Mouse (Mus musculus) liver, embryonic 14.5 days (tissue): Measurements from ENCODE around the gene Fkrp. TPM values are rescaled to one million over a fixed set of nuclear protein-coding genes. Genes with fewer than 3 reads are reported as not detected.

Source experiments
- ATAC-seq: fragments of 200-750 bp; cut with Nextera tagmentation; 2 replicates; pipeline ENCODE4 v1.8.0; 2017; ENCODE audit warnings: moderate number of reproducible peaks, mild to moderate bottlenecking, moderate library complexity; ENCODE audit not compliant: insufficient read depth
- DNase-seq, 3 experiments: peaks; one replicate each; pipeline ENCODE4 v3.0.0-alpha.2; 2012 to 2013; ENCODE audit warnings: low read depth in 3 of 3, low spot score in 3 of 3
- H3K27ac ChIP-seq: fragments of 300-500 bp; sonication (generic); 2 replicates; pipeline ENCODE4 v1.5.1; 2014; ENCODE audit warnings: moderate library complexity, mild to moderate bottlenecking, control low read depth, inconsistent platforms
- H3K27me3 ChIP-seq: fragments of 300-500 bp; sonication (generic); 2 replicates; pipeline ENCODE4 v1.6.1; 2014; ENCODE audit warnings: mild to moderate bottlenecking, low read length, moderate library complexity; ENCODE audit not compliant: control insufficient read depth, insufficient read depth
- H3K36me3 ChIP-seq: fragments of 300-500 bp; sonication (generic); replicated peaks from 2 replicates; pipeline ENCODE4 v1.6.1; 2014; ENCODE audit warnings: low read depth; ENCODE audit not compliant: control insufficient read depth, insufficient read depth
- H3K4me1 ChIP-seq, 2 experiments: fragments of 200-500 bp in 1 of 2; fragments of 300-500 bp in 1 of 2; sonication (generic) in 1 of 2; replicated peaks; 2 replicates each; pipeline ENCODE4 v1.6.1; 2012 to 2014; ENCODE audit warnings: antibody characterized with exemption in 1 of 2, inconsistent platforms in 1 of 2, low read length in 1 of 2; ENCODE audit not compliant: control insufficient read depth in 2 of 2, insufficient read depth in 2 of 2
- H3K4me2 ChIP-seq: fragments of 300-500 bp; sonication (generic); 2 replicates; pipeline ENCODE4 v1.6.1; 2014; ENCODE audit warnings: low read depth, mild to moderate bottlenecking, control low read depth, moderate library complexity
- H3K4me3 ChIP-seq, 2 experiments: fragments of 200-500 bp in 1 of 2; fragments of 300-500 bp in 1 of 2; sonication (generic) in 1 of 2; 2 replicates each; pipeline ENCODE4 v1.5.1; 2012 to 2014; ENCODE audit warnings: low read depth in 2 of 2, low read length in 2 of 2, mild to moderate bottlenecking in 2 of 2, control low read depth in 1 of 2, inconsistent platforms in 1 of 2, moderate library complexity in 1 of 2; ENCODE audit not compliant: insufficient read depth in 1 of 2
- H3K9ac ChIP-seq: fragments of 300-500 bp; sonication (generic); replicated peaks from 2 replicates; pipeline ENCODE4 v1.6.1; 2014; ENCODE audit warnings: mild to moderate bottlenecking, control low read depth, moderate library complexity
- H3K9me3 ChIP-seq: fragments of 300-500 bp; sonication (generic); 2 replicates; pipeline ENCODE4 v1.6.1; 2016; ENCODE audit warnings: low read length, mixed read lengths; ENCODE audit not compliant: control insufficient read depth
- CTCF ChIP-seq: IDR thresholded peaks from 2 replicates; pipeline ENCODE4 v1.5.1; 2016; ENCODE audit warnings: antibody characterized with exemption, low read depth, control low read depth
- EP300 ChIP-seq: IDR thresholded peaks from 2 replicates; pipeline ENCODE4 v1.6.1; 2016; ENCODE audit warnings: antibody characterized with exemption, low read depth
- WGBS: fragments of 180-500 bp; shearing (Covaris S2); extraction: QIAGEN DNeasy Blood & Tissue Kit; methylation state at CpG from one replicate; pipeline ENCODE4 v1.1.7; 2014; ENCODE audit not compliant: insufficient replicate concordance; 5-methylcytosine and 5-hydroxymethylcytosine counted together
- polyA plus RNA-seq, 2 experiments: library from polyadenylated mRNA; depleted of rRNA in 1 of 2; stranded (reverse) in 1 of 2; unstranded in 1 of 2; fragments of >200 nt; fragmentation: Nextera tagmentation in 1 of 2; extraction: Ambion mirVana in 1 of 2; gene quantifications; 2 replicates each; pipeline versions ENCODE4 v1.2.1 to v1.2.3; 2012 to 2014

Gene Fkrp
- polyA plus RNA-seq, 2 experiments, result 5.6 to 7.2 TPM

DNA sequence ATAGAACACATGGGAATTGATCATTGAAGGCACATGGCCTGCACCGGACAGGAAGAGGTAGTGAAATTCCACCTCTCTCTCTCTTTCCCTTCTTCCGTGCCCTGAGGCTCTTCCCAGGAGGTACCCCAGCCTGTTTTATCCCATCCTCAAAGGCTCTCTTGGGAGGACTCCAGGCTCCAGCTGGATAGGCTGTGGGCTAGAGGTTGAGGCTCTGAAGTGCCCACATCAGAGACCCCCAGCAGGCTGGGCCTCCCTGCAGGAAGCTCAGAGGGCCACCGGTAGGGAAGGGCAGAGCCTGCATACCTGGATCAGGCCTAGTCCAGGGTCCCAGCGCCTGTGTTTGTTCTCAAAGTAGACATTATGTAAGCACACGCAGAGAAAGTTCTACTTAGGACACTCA is 54.9 kb downstream of the Fkrp start:
- ATAC-seq (no peak), DNase-seq (no peak)
- no peaks in the 10 kb centered on the region for H3K27me3 ChIP-seq
- TF ChIP-seq EP300 (no peak), CTCF (no peak)
- H3K4me2 ChIP-seq, result no peak overlapping the region
- H3K27ac ChIP-seq, result no peak overlapping the region
- H3K36me3 ChIP-seq, result no peaks in the 10 kb centered on the region
- H3K9ac ChIP-seq, result no peak overlapping the region
- H3K4me1 ChIP-seq, result peaks cover 0 to 2% of the 10 kb centered on the region in 2 experiments; a peak in 1 of 4 replicates
- H3K9me3 ChIP-seq, result no peaks in the 10 kb centered on the region
- H3K4me3 ChIP-seq, result no peak overlapping the region
- WGBS, result 48% methylated on average over 5 of the region's 5 CpGs

DNA sequence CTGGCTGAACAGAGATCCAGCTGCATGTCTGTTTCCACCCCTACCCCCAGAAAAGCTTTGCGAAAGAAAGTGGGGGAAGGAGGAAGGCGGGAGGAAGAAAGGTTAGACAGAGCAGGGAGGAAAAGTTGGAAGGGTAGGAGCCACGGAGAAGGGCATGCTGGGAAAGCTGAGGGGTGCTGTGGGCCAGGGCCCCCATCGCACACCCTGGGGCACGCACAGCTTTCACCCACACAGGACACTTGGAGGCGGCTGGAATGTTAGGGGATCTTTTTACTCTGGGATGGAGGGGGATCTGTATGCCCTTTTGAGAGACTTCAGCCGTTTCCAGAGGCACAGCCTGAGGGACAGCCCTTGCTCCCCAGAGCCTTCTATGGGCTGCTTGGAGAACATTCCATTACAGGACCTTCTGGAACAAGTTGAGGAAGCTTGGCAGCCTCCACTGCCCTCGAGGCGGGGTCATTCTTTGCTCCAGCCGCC is 55.5 kb downstream of the Fkrp start:
- H3K36me3 ChIP-seq, result no peaks in the 10 kb centered on the region
- no peak overlapping the region for H3K4me3 ChIP-seq
- H3K4me1 ChIP-seq, result peaks cover 0 to 2% of the 10 kb centered on the region in 2 experiments; a peak in 1 of 4 replicates
- H3K4me2 ChIP-seq, result no peak overlapping the region
- ATAC-seq (no peak), DNase-seq (no peak)
- H3K27me3 ChIP-seq, result no peaks in the 10 kb centered on the region
- no peak overlapping the region for H3K9ac ChIP-seq
- 43% methylated on average over 10 of the region's 10 CpGs for WGBS
- no peak overlapping the region for H3K27ac ChIP-seq
- TF ChIP-seq EP300 (no peak), CTCF (no peak)
- no peaks in the 10 kb centered on the region for H3K9me3 ChIP-seq

DNA sequence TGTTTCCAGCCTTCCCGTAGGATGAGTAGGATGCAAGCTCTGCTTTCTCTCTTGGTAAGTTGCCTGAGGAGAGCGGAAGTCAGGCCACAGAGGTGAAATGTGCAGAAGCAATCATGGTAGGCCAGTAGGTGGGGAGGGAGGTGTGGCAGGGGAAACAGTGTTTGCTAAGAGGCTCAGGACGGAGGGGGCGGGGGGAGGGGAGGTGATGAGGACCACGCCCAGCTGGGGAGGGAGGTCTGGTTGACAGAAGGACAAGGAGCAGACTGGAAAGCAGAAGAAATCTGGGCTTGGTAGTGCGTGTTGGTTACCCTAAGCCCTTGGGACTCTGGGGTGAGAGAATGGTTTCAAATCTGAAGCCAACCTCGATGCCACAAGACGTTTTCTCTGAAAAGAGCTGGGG is 56.2 kb downstream of the Fkrp start:
- H3K9ac ChIP-seq, result no peak overlapping the region
- DNase-seq, result no peak
- no peaks in the 10 kb centered on the region for H3K27me3 ChIP-seq
- H3K4me2 ChIP-seq, result no peak overlapping the region
- no peak overlapping the region for H3K27ac ChIP-seq
- WGBS, result 10% methylated on average over 8 of the region's 8 CpGs
- TF ChIP-seq CTCF (no peak), EP300 (no peak)
- peaks cover 0 to 9% of the 10 kb centered on the region in 2 experiments; a peak in 2 of 4 replicates for H3K4me1 ChIP-seq
- H3K4me3 ChIP-seq, result no peak overlapping the region
- ATAC-seq, result no peak
- no peaks in the 10 kb centered on the region for H3K9me3 ChIP-seq
- no peaks in the 10 kb centered on the region for H3K36me3 ChIP-seq

Other genes with a start within 250 kb of the Fkrp start
- gene Arhgap35, start 201.7 kb downstream of the Fkrp start, polyA plus RNA-seq (2012; rRNA removed), result 2.1 and 2.3 TPM in 2 replicates
- gene Arhgap35, start 201.7 kb downstream of the Fkrp start, polyA plus RNA-seq (2014; fragmentation: Nextera tagmentation; extraction: Ambion mirVana), result 2.0 and 2.2 TPM in 2 replicates
- gene Ceacam15, start 141.0 kb downstream of the Fkrp start, polyA plus RNA-seq (2012; rRNA removed), result not detected in 2 replicates
- not detected in 2 replicates for gene Ceacam15, start 141.0 kb downstream of the Fkrp start, polyA plus RNA-seq (2014; fragmentation: Nextera tagmentation; extraction: Ambion mirVana)
- not detected in 2 replicates for gene Ceacam9, start 94.8 kb downstream of the Fkrp start, polyA plus RNA-seq (2012; rRNA removed)
- not detected in 2 replicates for gene Ceacam9, start 94.8 kb downstream of the Fkrp start, polyA plus RNA-seq (2014; fragmentation: Nextera tagmentation; extraction: Ambion mirVana)
- 165 and 175 TPM in 2 replicates for gene Ap2s1, start 78.3 kb downstream of the Fkrp start, polyA plus RNA-seq (2012; rRNA removed)
- gene Ap2s1, start 78.3 kb downstream of the Fkrp start, polyA plus RNA-seq (2014; fragmentation: Nextera tagmentation; extraction: Ambion mirVana), result 176 and 198 TPM in 2 replicates
- gene Slc1a5, start 35.4 kb downstream of the Fkrp start, polyA plus RNA-seq (2012; rRNA removed), result 157 and 160 TPM in 2 replicates
- gene Slc1a5, start 35.4 kb downstream of the Fkrp start, polyA plus RNA-seq (2014; fragmentation: Nextera tagmentation; extraction: Ambion mirVana), result 61.7 and 67.3 TPM in 2 replicates
- 41.3 and 43.0 TPM in 2 replicates for gene Strn4, start 843 bp downstream of the Fkrp start, polyA plus RNA-seq (2012; rRNA removed)
- gene Strn4, start 843 bp downstream of the Fkrp start, polyA plus RNA-seq (2014; fragmentation: Nextera tagmentation; extraction: Ambion mirVana), result 27.2 and 32.2 TPM in 2 replicates
- 2.5 and 3.2 TPM in 2 replicates for gene Prkd2, start 26.2 kb upstream of the Fkrp start, polyA plus RNA-seq (2012; rRNA removed)
- 1.8 and 2.2 TPM in 2 replicates for gene Prkd2, start 26.2 kb upstream of the Fkrp start, polyA plus RNA-seq (2014; fragmentation: Nextera tagmentation; extraction: Ambion mirVana)
- 0.68 and 0.92 TPM in 2 replicates for gene Dact3, start 58.6 kb upstream of the Fkrp start, polyA plus RNA-seq (2012; rRNA removed)
- gene Dact3, start 58.6 kb upstream of the Fkrp start, polyA plus RNA-seq (2014; fragmentation: Nextera tagmentation; extraction: Ambion mirVana), result 0.09 and 0.14 TPM in 2 replicates
- 0.44 and 0.47 TPM in 2 replicates for gene Gng8, start 75.1 kb upstream of the Fkrp start, polyA plus RNA-seq (2012; rRNA removed)
- gene Gng8, start 75.1 kb upstream of the Fkrp start, polyA plus RNA-seq (2014; fragmentation: Nextera tagmentation; extraction: Ambion mirVana), result not detected in 2 replicates
- gene Ptgir, start 89.8 kb upstream of the Fkrp start, polyA plus RNA-seq (2012; rRNA removed), result 0.84 and 0.87 TPM in 2 replicates
- gene Ptgir, start 89.8 kb upstream of the Fkrp start, polyA plus RNA-seq (2014; fragmentation: Nextera tagmentation; extraction: Ambion mirVana), result 0.88 and 1.2 TPM in 2 replicates
- gene Calm3, start 107.4 kb upstream of the Fkrp start, polyA plus RNA-seq (2012; rRNA removed), result 72.2 and 90.3 TPM in 2 replicates
- 115 and 122 TPM in 2 replicates for gene Calm3, start 107.4 kb upstream of the Fkrp start, polyA plus RNA-seq (2014; fragmentation: Nextera tagmentation; extraction: Ambion mirVana)
- gene Pnmal2, start 128.0 kb upstream of the Fkrp start, polyA plus RNA-seq (2012; rRNA removed), result 0.04 and 0.08 TPM in 2 replicates
- gene Pnmal2, start 128.0 kb upstream of the Fkrp start, polyA plus RNA-seq (2014; fragmentation: Nextera tagmentation; extraction: Ambion mirVana), result 0.08 and 0.14 TPM in 2 replicates
- 0.01 and 0.03 TPM in 2 replicates for gene Pnmal1, start 142.9 kb upstream of the Fkrp start, polyA plus RNA-seq (2012; rRNA removed)
- 0.03 TPM in 1 of 2 replicates, not detected in the other for gene Pnmal1, start 142.9 kb upstream of the Fkrp start, polyA plus RNA-seq (2014; fragmentation: Nextera tagmentation; extraction: Ambion mirVana)
- 0.01 and 0.02 TPM in 2 replicates for gene Gm42372, start 166.4 kb upstream of the Fkrp start, polyA plus RNA-seq (2012; rRNA removed)
- gene Gm42372, start 166.4 kb upstream of the Fkrp start, polyA plus RNA-seq (2014; fragmentation: Nextera tagmentation; extraction: Ambion mirVana), result 0.03 and 0.04 TPM in 2 replicates
- 2.0 and 2.7 TPM in 2 replicates for gene Ccdc8, start 176.0 kb upstream of the Fkrp start, polyA plus RNA-seq (2012; rRNA removed)
- 1.5 and 2.3 TPM in 2 replicates for gene Ccdc8, start 176.0 kb upstream of the Fkrp start, polyA plus RNA-seq (2014; fragmentation: Nextera tagmentation; extraction: Ambion mirVana)
- gene Ppp5c, start 211.2 kb upstream of the Fkrp start, polyA plus RNA-seq (2012; rRNA removed), result 61.7 and 68.3 TPM in 2 replicates
- 38.5 and 42.8 TPM in 2 replicates for gene Ppp5c, start 211.2 kb upstream of the Fkrp start, polyA plus RNA-seq (2014; fragmentation: Nextera tagmentation; extraction: Ambion mirVana)
- 9.8 and 12.2 TPM in 2 replicates for gene Hif3a, start 245.7 kb upstream of the Fkrp start, polyA plus RNA-seq (2012; rRNA removed)
- 22.8 and 23.9 TPM in 2 replicates for gene Hif3a, start 245.7 kb upstream of the Fkrp start, polyA plus RNA-seq (2014; fragmentation: Nextera tagmentation; extraction: Ambion mirVana)